Mouse (Mus musculus): ENCODE results near the gene Arhgap15.

DNA sequence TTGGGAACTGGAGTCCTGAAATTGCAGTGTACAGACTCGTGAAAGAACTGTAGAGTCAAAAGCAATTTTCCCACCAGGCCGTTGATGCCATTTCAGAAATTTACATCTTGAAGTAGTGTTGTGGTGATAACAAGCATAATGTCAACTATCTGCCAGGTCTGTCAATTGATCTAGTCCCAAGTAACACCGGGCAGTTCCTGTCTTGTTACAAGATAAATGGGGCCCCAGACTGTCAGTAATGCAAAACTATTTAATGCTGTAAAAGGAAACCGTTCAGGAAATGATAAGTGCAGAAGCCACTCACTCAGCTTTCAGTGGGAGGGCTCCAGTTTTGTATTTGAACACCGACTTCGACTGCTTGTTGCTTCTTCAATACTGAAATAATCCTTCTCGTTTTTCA, 604.3 kb downstream of the Arhgap15 start:
- TF ChIP-seq POLR2A (IDR thresholded peaks at IDR 0.05; ENCODE audit: low read depth, low read length), result no peak
- TF ChIP-seq CTCF (IDR thresholded peaks at IDR 0.05; ENCODE audit: extremely low read depth, insufficient read depth, insufficient read length, insufficient replicate concordance), result no peak
